Mouse (Mus musculus): ENCODE data around the gene Celf5. TPM values are rescaled to one million over a fixed set of nuclear protein-coding genes. Genes with fewer than 3 reads are reported as not detected.

The Celf5 gene
- polyA plus RNA-seq, 1 experiment = 309 TPM

GRCm38 (mm10) chr10:81484441-81485059, 2.0 kb upstream of the Celf5 start:
- Histone ChIP-seq H3K27ac (ENCODE audit: insufficient read depth, low read length) (no peak overlapping the region), H3K4me3 (ENCODE audit: insufficient read depth, low read length) (no peak overlapping the region), H3K4me1 (ENCODE audit: control insufficient read depth, insufficient read depth, low read length) (peaks cover 4% of the 10 kb centered on the region; the same call in 1 of the 2 replicates)
- no peak for TF ChIP-seq POLR2A (IDR thresholded peaks at IDR 0.05; ENCODE audit: extremely low read depth, insufficient read depth, low read length)
- TF ChIP-seq CTCF (IDR thresholded peaks at IDR 0.05; ENCODE audit: extremely low read depth, insufficient read depth, low read length) = no peak

GRCm38 (mm10) chr10:81483983-81484382, 1.5 kb upstream of the Celf5 start:
- Histone ChIP-seq H3K27ac (ENCODE audit: insufficient read depth, low read length) (no peak overlapping the region), H3K4me3 (ENCODE audit: insufficient read depth, low read length) (no peak overlapping the region), H3K4me1 (ENCODE audit: control insufficient read depth, insufficient read depth, low read length) (peaks cover 4% of the 10 kb centered on the region; the same call in 1 of the 2 replicates)
- peak; percentile 50 for TF ChIP-seq CTCF (IDR thresholded peaks at IDR 0.05; ENCODE audit: extremely low read depth, insufficient read depth, low read length)
- TF ChIP-seq POLR2A (IDR thresholded peaks at IDR 0.05; ENCODE audit: extremely low read depth, insufficient read depth, low read length) = no peak

- Histone ChIP-seq H3K4me3 (ENCODE audit: insufficient read depth, low read length) (peak overlapping the region; percentile 99), H3K4me1 (ENCODE audit: control insufficient read depth, insufficient read depth, low read length) (peaks cover 7% of the 10 kb centered on the region; the same call in 1 of the 2 replicates), H3K27ac (ENCODE audit: insufficient read depth, low read length) (peak overlapping the region; percentile 93)
- TF ChIP-seq POLR2A (IDR thresholded peaks at IDR 0.05; ENCODE audit: extremely low read depth, insufficient read depth, low read length) = no peak
- TF ChIP-seq CTCF (IDR thresholded peaks at IDR 0.05; ENCODE audit: extremely low read depth, insufficient read depth, low read length) = no peak
Observed at GRCm38 (mm10) chr10:81481605-81482532, 640 bp downstream of the Celf5 start.

GRCm38 (mm10) chr10:81474461-81474860, 8.0 kb downstream of the Celf5 start:
- H3K27ac ChIP-seq (ENCODE audit: insufficient read depth, low read length) = peak overlapping the region; percentile 51; the same call in 1 of the 2 replicates
- peaks cover 20% of the 10 kb centered on the region for H3K4me1 ChIP-seq (ENCODE audit: control insufficient read depth, insufficient read depth, low read length)
- no peak overlapping the region for H3K4me3 ChIP-seq (ENCODE audit: insufficient read depth, low read length)
- TF ChIP-seq CTCF (IDR thresholded peaks at IDR 0.05; ENCODE audit: extremely low read depth, insufficient read depth, low read length) (no peak), POLR2A (IDR thresholded peaks at IDR 0.05; ENCODE audit: extremely low read depth, insufficient read depth, low read length) (no peak)

- peak overlapping the region; percentile 38; the same call in 1 of the 2 replicates for H3K4me3 ChIP-seq (ENCODE audit: insufficient read depth, low read length)
- H3K4me1 ChIP-seq (ENCODE audit: control insufficient read depth, insufficient read depth, low read length) = peaks cover 21% of the 10 kb centered on the region
- TF ChIP-seq POLR2A (IDR thresholded peaks at IDR 0.05; ENCODE audit: extremely low read depth, insufficient read depth, low read length) (0 out of 2 replicates have a peak, but pooled peaks have one; percentile 18), CTCF (IDR thresholded peaks at IDR 0.05; ENCODE audit: extremely low read depth, insufficient read depth, low read length) (no peak)
- H3K27ac ChIP-seq (ENCODE audit: insufficient read depth, low read length) = peak overlapping the region; percentile 75; the same call in 1 of the 2 replicates
Observed at GRCm38 (mm10) chr10:81473003-81473451, 9.5 kb downstream of the Celf5 start.

GRCm38 (mm10) chr10:81472403-81473002, 10.0 kb downstream of the Celf5 start:
- Histone ChIP-seq H3K4me1 (ENCODE audit: control insufficient read depth, insufficient read depth, low read length) (peaks cover 23% of the 10 kb centered on the region), H3K4me3 (ENCODE audit: insufficient read depth, low read length) (peak overlapping the region; percentile 38), H3K27ac (ENCODE audit: insufficient read depth, low read length) (no peak overlapping the region)
- TF ChIP-seq POLR2A (IDR thresholded peaks at IDR 0.05; ENCODE audit: extremely low read depth, insufficient read depth, low read length) (no peak), CTCF (IDR thresholded peaks at IDR 0.05; ENCODE audit: extremely low read depth, insufficient read depth, low read length) (no peak)

- Histone ChIP-seq H3K27ac (ENCODE audit: insufficient read depth, low read length) (peak overlapping the region; percentile 79; the same call in 1 of the 2 replicates), H3K4me3 (ENCODE audit: insufficient read depth, low read length) (no peak overlapping the region), H3K4me1 (ENCODE audit: control insufficient read depth, insufficient read depth, low read length) (peaks cover 22% of the 10 kb centered on the region)
- TF ChIP-seq CTCF (IDR thresholded peaks at IDR 0.05; ENCODE audit: extremely low read depth, insufficient read depth, low read length) (no peak), POLR2A (IDR thresholded peaks at IDR 0.05; ENCODE audit: extremely low read depth, insufficient read depth, low read length) (no peak)
Observed at GRCm38 (mm10) chr10:81470454-81470853, 12.1 kb downstream of the Celf5 start.

- Histone ChIP-seq H3K4me3 (ENCODE audit: insufficient read depth, low read length) (no peak overlapping the region), H3K27ac (ENCODE audit: insufficient read depth, low read length) (peak overlapping the region; percentile 75), H3K4me1 (ENCODE audit: control insufficient read depth, insufficient read depth, low read length) (peaks cover 17% of the 10 kb centered on the region)
- no peak for TF ChIP-seq CTCF (IDR thresholded peaks at IDR 0.05; ENCODE audit: extremely low read depth, insufficient read depth, low read length)
- TF ChIP-seq POLR2A (IDR thresholded peaks at IDR 0.05; ENCODE audit: extremely low read depth, insufficient read depth, low read length) = peak; percentile 37; the same call in 1 of the 2 replicates
Observed at GRCm38 (mm10) chr10:81469253-81469652, 13.3 kb downstream of the Celf5 start.

GRCm38 (mm10) chr10:81467670-81468235, 14.8 kb downstream of the Celf5 start:
- H3K4me3 ChIP-seq (ENCODE audit: insufficient read depth, low read length) = no peak overlapping the region
- H3K27ac ChIP-seq (ENCODE audit: insufficient read depth, low read length) = 0 out of 2 replicates have a peak overlapping the region, but pooled peaks have one; percentile 39
- no peak for TF ChIP-seq CTCF (IDR thresholded peaks at IDR 0.05; ENCODE audit: extremely low read depth, insufficient read depth, low read length)
- TF ChIP-seq POLR2A (IDR thresholded peaks at IDR 0.05; ENCODE audit: extremely low read depth, insufficient read depth, low read length) = no peak; the same call in 1 of the 2 replicates
- H3K4me1 ChIP-seq (ENCODE audit: control insufficient read depth, insufficient read depth, low read length) = peaks cover 15% of the 10 kb centered on the region

Measured in cortical plate, adult 2 months (tissue).